ENCODE assay signal across 8 mouse cellular contexts in the genomic region with DNA sequence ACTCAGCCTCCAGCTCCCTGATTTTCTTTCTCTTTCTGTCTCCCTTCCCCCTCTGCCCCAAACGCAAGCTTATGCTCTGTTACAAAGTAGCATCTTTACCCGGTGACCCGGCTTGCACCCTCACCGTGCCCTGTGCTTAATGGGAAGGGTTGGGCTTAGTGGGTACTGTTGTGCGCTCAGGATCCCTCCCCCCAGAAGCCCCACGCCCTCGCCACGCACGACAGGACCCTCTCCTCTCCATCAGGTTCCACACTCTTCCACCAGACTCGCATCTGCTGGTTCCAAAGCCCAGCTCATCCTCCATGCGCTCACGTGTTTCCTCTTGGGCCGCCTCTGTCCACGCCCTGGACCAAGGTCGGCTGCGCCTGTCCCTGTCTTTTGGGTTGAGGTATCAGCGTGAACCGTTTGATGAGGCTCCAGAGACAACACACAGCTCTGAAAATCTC. TPM values are rescaled to one million over a fixed set of nuclear protein-coding genes. Genes with fewer than 3 reads are reported as not detected.
DNase-seq lines count a peak whose midpoint lies in the region; ATAC-seq and TF ChIP-seq lines count a peak whose summit lies in the region.

No protein-coding gene starts in this region.

- H3K4me1 ChIP-seq in lung, adult 2 months (ENCODE audit: control insufficient read depth, insufficient read depth, low read length): peaks cover 3% of the 10 kb centered on the region
- H3K4me1 ChIP-seq in forebrain, embryonic 14.5 days (ENCODE audit: control insufficient read depth, insufficient read depth, low read length): peaks cover 23% of the 10 kb centered on the region
- peaks cover 6% of the 10 kb centered on the region; the same call in 1 of the 2 replicates for H3K4me1 ChIP-seq in olfactory bulb, adult 2 months (ENCODE audit: control insufficient read depth, insufficient read depth, low read length)

- H3K9ac ChIP-seq in forebrain, embryonic 14.5 days (ENCODE audit: low read length): peak overlapping the region; percentile 93

- no peak for TF ChIP-seq CTCF in lung, adult 2 months (IDR thresholded peaks at IDR 0.05; ENCODE audit: insufficient read depth, low read length)
- TF ChIP-seq CTCF in olfactory bulb, adult 2 months (IDR thresholded peaks at IDR 0.05; ENCODE audit: insufficient read depth, low read depth, low read length): no peak

- 5% methylated on average over 18 of the region's 18 CpGs for WGBS in lung, adult 2 months
- WGBS in forebrain, embryonic 14.5 days: under 1% methylated on average over 18 of the region's 18 CpGs
- 2% methylated on average over 18 of the region's 18 CpGs for WGBS in olfactory bulb, adult 2 months

- H3K9me3 ChIP-seq in forebrain, embryonic 14.5 days (replicated peaks; ENCODE audit: control insufficient read depth, low read length): no peaks in the 10 kb centered on the region

- no peak for TF ChIP-seq POLR2A in lung, adult 2 months (IDR thresholded peaks at IDR 0.05; ENCODE audit: borderline replicate concordance, extremely low read depth, low read depth, low read length)
- TF ChIP-seq POLR2A in olfactory bulb, adult 2 months (IDR thresholded peaks at IDR 0.05; ENCODE audit: insufficient read depth, low read depth, low read length): no peak

- H3K27me3 ChIP-seq in forebrain, embryonic 14.5 days (replicated peaks; ENCODE audit: control insufficient read depth, insufficient read depth, low read length): no peaks in the 10 kb centered on the region

- H3K4me3 ChIP-seq in lung, adult 2 months (replicated peaks; ENCODE audit: extremely low read depth, low read depth, low read length): no peak overlapping the region
- peak overlapping the region; percentile 85 for H3K4me3 ChIP-seq in forebrain, embryonic 14.5 days (ENCODE audit: low read depth, low read length)
- H3K4me3 ChIP-seq in olfactory bulb, adult 2 months (ENCODE audit: insufficient read depth, low read depth, low read length): peak overlapping the region; percentile 96

- ATAC-seq in forebrain, embryonic 14.5 days: peak; percentile 18

- intact Hi-C loops in left cerebral cortex, postnatal 36 days (cut with DNase I): loop anchor here (2.0 kb wide), 2 partner anchors 46 to 154 kb away; partner anchors contain the start of gene Pdss2

- DNase-seq in lung, adult 2 months: peak; percentile 4
- DNase-seq in lung, adult 18-20 months: no peak
- peak; percentile 67 for DNase-seq in cerebellum, adult 11-12 months
- DNase-seq in forebrain, embryonic 14.5 days (ENCODE audit: low spot score): no peak
- peak; percentile 51 to 64 for DNase-seq in left cerebral cortex, postnatal 36 days (ENCODE audit: low spot score in 2 of 2)
- no peak for DNase-seq in gastrocnemius, postnatal 4 days (ENCODE audit: low spot score in 2 of 2)
- no peak for DNase-seq in urinary bladder, postnatal 14 days (ENCODE audit: low spot score)

- H3K27ac ChIP-seq in forebrain, embryonic 14.5 days (ENCODE audit: low read depth, low read length): peak overlapping the region; percentile 96
- peak overlapping the region; percentile 73; the same call in 1 of the 2 replicates for H3K27ac ChIP-seq in olfactory bulb, adult 2 months (ENCODE audit: insufficient read depth, low read depth, low read length)

- peak overlapping the region; percentile 92 for H3K4me2 ChIP-seq in forebrain, embryonic 14.5 days (ENCODE audit: low read length)

- no peaks in the 10 kb centered on the region for H3K36me3 ChIP-seq in forebrain, embryonic 14.5 days (ENCODE audit: control insufficient read depth, insufficient read depth, low read length)

RNA-seq across cellular contexts. Expression of gene 9030612E09Rik, which starts 0.7 kb away (rescaled TPM):
- 0.18 and 0.36 TPM in 2 replicates for polyA plus RNA-seq in lung, adult 2 months (2012; rRNA removed)
- 2.0 TPM in 2 replicates for polyA plus RNA-seq in forebrain, embryonic 14.5 days (2014; fragmentation: Nextera tagmentation; extraction: Ambion mirVana)
- 1 to 10 TPM; 1.4 to 2.8 TPM for total RNA-seq in left cerebral cortex, postnatal 36 days (2021)
- not detected in 2 replicates for polyA plus RNA-seq in olfactory bulb, adult 2 months (2012; ENCODE audit: insufficient read depth, insufficient read length, low replicate concordance, missing spikeins)
- total RNA-seq in gastrocnemius, postnatal 4 days (2021): 1 to 10 TPM; 1.9 to 2.4 TPM

RNA-seq across cellular contexts. Expression of gene Sobp, which starts 0.8 kb away (rescaled TPM):
- polyA plus RNA-seq in lung, adult 2 months (2012; rRNA removed): 0.75 and 1.2 TPM in 2 replicates
- 12.8 and 14.5 TPM in 2 replicates for polyA plus RNA-seq in forebrain, embryonic 14.5 days (2014; fragmentation: Nextera tagmentation; extraction: Ambion mirVana)
- 10 to 100 TPM; 76.7 to 79.5 TPM for total RNA-seq in left cerebral cortex, postnatal 36 days (2021)
- polyA plus RNA-seq in olfactory bulb, adult 2 months (2012; ENCODE audit: insufficient read depth, insufficient read length, low replicate concordance, missing spikeins): not detected in 2 replicates
- total RNA-seq in gastrocnemius, postnatal 4 days (2021): 10 to 100 TPM; 21.5 to 25.4 TPM

RNA-seq across cellular contexts. Expression of gene Pdss2, which starts 46.1 kb away (rescaled TPM):
- 5.6 and 6.4 TPM in 2 replicates for polyA plus RNA-seq in lung, adult 2 months (2012; rRNA removed)
- polyA plus RNA-seq in forebrain, embryonic 14.5 days (2014; fragmentation: Nextera tagmentation; extraction: Ambion mirVana): 13.3 and 13.9 TPM in 2 replicates
- 10 to 100 TPM; 16.2 to 16.5 TPM for total RNA-seq in left cerebral cortex, postnatal 36 days (2021)
- not detected in 2 replicates for polyA plus RNA-seq in olfactory bulb, adult 2 months (2012; ENCODE audit: insufficient read depth, insufficient read length, low replicate concordance, missing spikeins)
- 10 to 100 TPM; 17.6 to 20.5 TPM for total RNA-seq in gastrocnemius, postnatal 4 days (2021)

Comparison
In these comparisons a context has a peak if more than half of its experiments do, and no peak if none do; other contexts are left out.
1. DNase-seq: peak in lung, adult 2 months (single experiment), cerebellum, adult 11-12 months (single experiment) and left cerebral cortex, postnatal 36 days (2 of 2); none in lung, adult 18-20 months (0 of 2), forebrain, embryonic 14.5 days (single experiment), gastrocnemius, postnatal 4 days (0 of 2) and urinary bladder, postnatal 14 days (single experiment).